Mouse (Mus musculus): ENCODE measurements at regions not wholly inside any gene's neighbourhood (a gene's known extent, or its start where the extent isn't known, plus 50 kb on each side); places are given as distances from the start of the nearest gene placed in this dataset.
"Not testable (repeated sequence)": the region's sequence is repeated elsewhere in the genome, so short reads cannot be mapped to it uniquely, and the experiment has no call there.

DNA sequence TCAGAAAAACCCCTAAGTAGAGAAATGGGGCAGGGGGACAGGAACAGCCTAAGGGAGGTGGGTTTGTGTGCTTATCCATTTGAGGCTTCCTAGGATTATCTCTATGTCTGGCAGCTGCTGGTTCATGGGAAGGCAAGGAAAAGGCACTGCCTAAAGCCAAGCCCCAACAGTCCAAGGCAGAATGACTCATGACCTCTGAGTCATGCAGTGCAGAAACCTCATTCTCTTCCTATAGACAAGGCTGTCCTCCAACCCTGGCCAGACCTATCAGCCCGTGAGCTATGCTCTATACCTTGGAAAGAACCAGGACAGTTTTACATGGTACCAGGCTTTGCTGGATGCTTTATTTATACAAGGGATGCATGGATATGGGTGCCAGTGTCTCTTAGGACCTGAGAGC, 120.2 kb downstream of the Tmem121 start:
- Histone ChIP-seq H3K36me3 (ENCODE audit: control insufficient read depth, insufficient read depth, low read length, poor library complexity, severe bottlenecking) (no peaks in the 10 kb centered on the region), H3K27me3 (ENCODE audit: control insufficient read depth, insufficient read depth, low read length, poor library complexity, severe bottlenecking) (no peaks in the 10 kb centered on the region)
- DNase-seq (ENCODE audit: low read depth, low spot score) = no peak

- Histone ChIP-seq H3K27me3 (ENCODE audit: control insufficient read depth, insufficient read depth, low read length, poor library complexity, severe bottlenecking) (no peaks in the 10 kb centered on the region), H3K36me3 (ENCODE audit: control insufficient read depth, insufficient read depth, low read length, poor library complexity, severe bottlenecking) (no peaks in the 10 kb centered on the region)
- no peak for DNase-seq (ENCODE audit: low read depth, low spot score)
Observed at GRCm38 (mm10) chr12:113313319-113313718, 127.6 kb downstream of the Tmem121 start.

DNA sequence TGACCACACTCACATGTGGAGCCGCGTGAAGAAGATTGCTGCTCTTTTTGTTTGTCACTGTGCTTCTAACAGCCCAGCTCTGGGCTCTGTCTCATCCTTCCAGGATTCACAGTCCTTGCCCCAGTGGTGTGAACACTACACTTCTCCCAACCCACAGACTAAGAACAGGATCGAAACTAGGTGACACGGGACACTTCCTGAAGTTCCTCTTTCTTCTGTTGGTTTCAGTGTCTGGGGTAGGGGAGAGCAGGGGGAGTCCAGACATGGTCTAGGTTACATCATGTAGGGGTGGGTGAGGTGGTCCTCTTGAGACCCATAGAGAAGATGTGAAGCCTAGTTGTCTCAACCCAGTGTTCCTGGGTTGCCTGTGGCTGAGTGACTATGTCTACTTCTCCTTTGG, 128.9 kb downstream of the Tmem121 start:
- no peaks in the 10 kb centered on the region for H3K36me3 ChIP-seq (ENCODE audit: control insufficient read depth, insufficient read depth, low read length, poor library complexity, severe bottlenecking)
- no peaks in the 10 kb centered on the region for H3K27me3 ChIP-seq (ENCODE audit: control insufficient read depth, insufficient read depth, low read length, poor library complexity, severe bottlenecking)
- peak; percentile 80 for DNase-seq (ENCODE audit: low read depth, low spot score)

- Histone ChIP-seq H3K27me3 (ENCODE audit: control insufficient read depth, insufficient read depth, low read length, poor library complexity, severe bottlenecking) (no peaks in the 10 kb centered on the region), H3K36me3 (ENCODE audit: control insufficient read depth, insufficient read depth, low read length, poor library complexity, severe bottlenecking) (no peaks in the 10 kb centered on the region)
- peak; percentile 76 for DNase-seq (ENCODE audit: low read depth, low spot score)
Observed at GRCm38 (mm10) chr12:113321086-113321485, 135.4 kb downstream of the Tmem121 start.

- H3K27me3 ChIP-seq (ENCODE audit: control insufficient read depth, insufficient read depth, low read length, poor library complexity, severe bottlenecking) = no peaks in the 10 kb centered on the region
- no peak for DNase-seq (ENCODE audit: low read depth, low spot score)
- H3K36me3 ChIP-seq (ENCODE audit: control insufficient read depth, insufficient read depth, low read length, poor library complexity, severe bottlenecking) = no peaks in the 10 kb centered on the region
Observed at GRCm38 (mm10) chr12:113322173-113322572, 136.4 kb downstream of the Tmem121 start.

DNA sequence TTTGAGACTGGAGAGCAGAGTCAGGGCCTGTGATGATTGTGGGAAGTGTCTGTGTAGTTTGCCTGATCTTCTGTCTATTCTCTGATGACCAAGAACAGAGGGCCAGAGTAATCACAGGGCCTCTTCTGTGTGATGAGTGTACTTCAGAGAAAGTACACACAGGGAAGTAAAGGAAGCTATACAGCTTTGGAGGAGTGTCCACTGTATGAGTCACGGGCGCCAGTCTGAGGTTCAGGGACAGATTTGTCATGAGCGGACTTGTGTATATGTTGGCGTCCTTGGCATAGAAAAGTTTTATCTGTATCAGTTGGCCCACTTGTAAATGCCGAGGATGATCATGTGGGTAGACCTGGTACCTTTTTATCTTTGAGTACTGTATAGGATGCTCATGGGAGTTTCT, 142.1 kb downstream of the Tmem121 start:
- Histone ChIP-seq H3K36me3 (ENCODE audit: control insufficient read depth, insufficient read depth, low read length, poor library complexity, severe bottlenecking) (no peaks in the 10 kb centered on the region), H3K27me3 (ENCODE audit: control insufficient read depth, insufficient read depth, low read length, poor library complexity, severe bottlenecking) (no peaks in the 10 kb centered on the region)
- DNase-seq (ENCODE audit: low read depth, low spot score) = no peak

- H3K27me3 ChIP-seq (ENCODE audit: control insufficient read depth, insufficient read depth, low read length, poor library complexity, severe bottlenecking) = no peaks in the 10 kb centered on the region
- H3K36me3 ChIP-seq (ENCODE audit: control insufficient read depth, insufficient read depth, low read length, poor library complexity, severe bottlenecking) = no peaks in the 10 kb centered on the region
- no peak for DNase-seq (ENCODE audit: low read depth, low spot score)
Observed at GRCm38 (mm10) chr12:113330266-113330665, 144.5 kb downstream of the Tmem121 start.

GRCm38 (mm10) chr12:113332226-113332625, 146.5 kb downstream of the Tmem121 start:
- H3K27me3 ChIP-seq (ENCODE audit: control insufficient read depth, insufficient read depth, low read length, poor library complexity, severe bottlenecking) = no peaks in the 10 kb centered on the region
- DNase-seq (ENCODE audit: low read depth, low spot score) = no peak
- H3K36me3 ChIP-seq (ENCODE audit: control insufficient read depth, insufficient read depth, low read length, poor library complexity, severe bottlenecking) = no peaks in the 10 kb centered on the region

GRCm38 (mm10) chr12:113333399-113333798, 147.7 kb downstream of the Tmem121 start:
- DNase-seq (ENCODE audit: low read depth, low spot score) = no peak
- H3K27me3 ChIP-seq (ENCODE audit: control insufficient read depth, insufficient read depth, low read length, poor library complexity, severe bottlenecking) = no peaks in the 10 kb centered on the region
- H3K36me3 ChIP-seq (ENCODE audit: control insufficient read depth, insufficient read depth, low read length, poor library complexity, severe bottlenecking) = no peaks in the 10 kb centered on the region

DNA sequence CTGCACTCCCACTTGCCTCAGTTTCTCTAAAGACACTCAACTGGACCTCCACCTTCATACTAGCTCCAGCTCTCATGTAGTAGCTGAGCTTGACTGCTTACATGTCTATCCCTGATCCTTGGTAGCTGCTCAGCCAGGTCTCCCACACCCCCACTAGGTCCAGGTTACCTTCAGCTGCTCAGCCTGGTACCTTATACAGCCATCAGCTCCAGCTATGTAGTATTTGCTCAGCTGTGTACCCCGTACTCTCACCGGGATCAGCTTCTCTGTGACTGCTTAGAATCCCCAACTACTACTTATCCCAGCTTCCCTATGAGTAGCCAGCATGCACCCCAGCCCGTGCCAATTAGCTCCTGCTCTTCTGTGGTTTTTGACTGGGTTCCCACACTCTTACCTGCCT, 148.1 kb downstream of the Tmem121 start:
- not testable (repeated sequence) for DNase-seq (ENCODE audit: low read depth, low spot score); H3K36me3 ChIP-seq (ENCODE audit: control insufficient read depth, insufficient read depth, low read length, poor library complexity, severe bottlenecking); H3K27me3 ChIP-seq (ENCODE audit: control insufficient read depth, insufficient read depth, low read length, poor library complexity, severe bottlenecking)

- H3K27me3 ChIP-seq (ENCODE audit: control insufficient read depth, insufficient read depth, low read length, poor library complexity, severe bottlenecking) = no peaks in the 10 kb centered on the region
- H3K36me3 ChIP-seq (ENCODE audit: control insufficient read depth, insufficient read depth, low read length, poor library complexity, severe bottlenecking) = no peaks in the 10 kb centered on the region
- no peak for DNase-seq (ENCODE audit: low read depth, low spot score)
Observed at GRCm38 (mm10) chr12:113337271-113337670, 151.5 kb downstream of the Tmem121 start.

DNA sequence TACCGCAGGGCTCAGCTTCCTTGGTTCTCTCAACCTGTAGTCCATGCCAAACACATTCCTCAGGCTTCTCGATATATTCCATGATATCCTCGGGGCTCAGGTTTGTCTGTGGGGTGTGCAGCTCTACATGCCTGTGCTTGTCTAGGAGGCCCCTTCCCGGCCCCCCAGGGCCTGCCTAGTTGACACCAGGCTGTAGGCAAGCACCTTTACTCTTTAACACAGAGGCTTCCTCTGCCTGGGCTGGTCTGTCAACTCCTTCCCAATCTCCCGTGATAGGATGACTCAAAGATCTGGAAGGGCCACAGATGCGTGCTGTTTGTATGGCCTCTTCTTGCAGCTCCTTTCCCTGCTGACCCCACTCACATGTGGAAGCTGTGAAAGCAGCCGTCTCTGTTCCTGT, 150.4 kb upstream of the Adam6b start:
- DNase-seq (ENCODE audit: low read depth, low spot score) = no peak
- Histone ChIP-seq H3K36me3 (ENCODE audit: control insufficient read depth, insufficient read depth, low read length, poor library complexity, severe bottlenecking) (no peaks in the 10 kb centered on the region), H3K27me3 (ENCODE audit: control insufficient read depth, insufficient read depth, low read length, poor library complexity, severe bottlenecking) (no peaks in the 10 kb centered on the region)

DNA sequence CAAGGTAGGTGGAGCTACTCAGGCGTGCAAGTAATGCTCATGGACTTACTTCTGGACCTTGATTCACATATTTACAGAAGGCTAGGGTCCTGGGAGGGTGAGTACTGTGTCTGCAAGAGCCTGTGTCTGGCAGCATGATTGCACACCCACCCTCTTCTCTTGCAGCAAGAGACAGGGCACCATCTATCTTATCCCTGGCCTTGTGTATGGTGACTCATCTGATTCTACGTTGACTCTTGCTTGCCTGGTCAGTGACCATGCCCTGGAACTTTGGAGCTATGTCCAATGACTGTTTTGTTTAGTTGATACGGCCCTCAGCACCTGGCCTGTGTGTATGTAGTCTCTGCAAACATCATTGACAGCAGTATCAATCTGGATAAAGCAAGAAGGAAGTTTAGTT, 148.3 kb upstream of the Adam6b start:
- no peak for DNase-seq (ENCODE audit: low read depth, low spot score)
- no peaks in the 10 kb centered on the region for H3K36me3 ChIP-seq (ENCODE audit: control insufficient read depth, insufficient read depth, low read length, poor library complexity, severe bottlenecking)
- H3K27me3 ChIP-seq (ENCODE audit: control insufficient read depth, insufficient read depth, low read length, poor library complexity, severe bottlenecking) = no peaks in the 10 kb centered on the region

DNA sequence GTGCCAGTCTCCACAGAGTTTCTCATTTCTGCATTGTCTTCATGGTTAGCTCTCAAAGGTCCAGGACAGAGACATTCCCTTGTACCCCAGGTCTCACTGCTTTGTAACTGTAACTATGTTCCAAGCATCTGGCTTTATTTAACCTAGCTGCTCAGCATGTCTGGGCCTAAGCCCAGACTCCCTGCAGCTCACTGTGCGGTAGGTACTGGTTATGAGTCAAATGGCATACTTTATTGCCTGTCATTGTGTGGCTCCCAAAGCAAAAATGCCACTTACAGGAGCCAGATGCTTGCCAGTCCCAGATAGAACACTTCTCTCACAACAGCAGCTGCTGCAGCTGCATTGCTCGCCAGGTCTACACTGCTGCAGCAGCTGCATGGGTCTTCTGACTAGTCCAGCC, 134.2 kb upstream of the Adam6b start:
- no peak for DNase-seq (ENCODE audit: low read depth, low spot score)
- Histone ChIP-seq H3K27me3 (ENCODE audit: control insufficient read depth, insufficient read depth, low read length, poor library complexity, severe bottlenecking) (no peaks in the 10 kb centered on the region), H3K36me3 (ENCODE audit: control insufficient read depth, insufficient read depth, low read length, poor library complexity, severe bottlenecking) (no peaks in the 10 kb centered on the region; the same call in 1 of the 2 replicates)

DNA sequence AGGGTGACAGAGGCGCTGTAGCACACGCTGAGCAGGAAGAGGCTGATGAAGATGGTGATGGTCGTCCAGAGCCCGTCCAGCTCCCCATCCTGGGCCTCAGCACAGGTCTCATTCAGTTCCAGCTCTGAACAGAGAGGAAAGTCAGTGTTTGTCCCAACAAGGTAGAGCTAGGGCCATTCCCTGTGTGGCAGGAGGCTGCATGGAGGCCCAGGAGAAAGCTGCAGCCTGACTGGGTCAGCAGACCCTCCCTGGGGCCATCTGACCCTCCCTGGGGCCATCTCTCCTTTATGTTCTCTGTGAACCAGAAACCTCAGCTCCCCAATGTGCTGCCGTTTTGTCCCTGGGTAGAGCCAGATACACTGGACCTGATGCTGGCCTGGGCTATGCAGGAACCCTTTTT, 131.2 kb upstream of the Adam6b start:
- Histone ChIP-seq H3K36me3 (ENCODE audit: control insufficient read depth, insufficient read depth, low read length, poor library complexity, severe bottlenecking) (no peaks in the 10 kb centered on the region; the same call in 1 of the 2 replicates), H3K27me3 (ENCODE audit: control insufficient read depth, insufficient read depth, low read length, poor library complexity, severe bottlenecking) (no peaks in the 10 kb centered on the region)
- no peak for DNase-seq (ENCODE audit: low read depth, low spot score)

DNA sequence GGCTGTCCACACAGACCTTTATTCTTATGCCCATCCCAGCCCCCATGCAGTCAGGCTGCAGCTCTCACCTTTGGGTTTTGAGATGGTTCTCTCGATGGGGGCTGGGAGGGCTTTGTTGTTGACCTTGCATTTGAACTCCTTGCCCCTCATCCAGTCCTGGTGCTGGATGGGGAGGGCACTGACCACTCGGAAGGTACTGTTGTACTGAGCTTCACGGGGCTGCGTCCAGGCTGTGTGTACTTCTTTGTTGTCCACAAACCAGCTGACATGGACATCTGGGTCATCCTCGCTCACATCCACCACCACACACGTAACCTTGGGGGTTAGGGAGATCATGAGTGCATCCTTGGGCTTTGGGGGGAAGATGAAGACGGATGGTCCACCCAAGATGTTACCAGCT, 129.3 kb upstream of the Adam6b start:
- DNase-seq (ENCODE audit: low read depth, low spot score) = no peak
- H3K27me3 ChIP-seq (ENCODE audit: control insufficient read depth, insufficient read depth, low read length, poor library complexity, severe bottlenecking) = no peaks in the 10 kb centered on the region
- H3K36me3 ChIP-seq (ENCODE audit: control insufficient read depth, insufficient read depth, low read length, poor library complexity, severe bottlenecking) = no peaks in the 10 kb centered on the region; the same call in 1 of the 2 replicates
